Mouse (Mus musculus): ENCODE measurements around the gene Srgap1. TPM values are rescaled to one million over a fixed set of nuclear protein-coding genes. Genes with fewer than 3 reads are reported as not detected.

Gene Srgap1
- polyA plus RNA-seq, 1 experiment: 16.2 TPM

- Histone ChIP-seq H3K4me1 (ENCODE audit: control insufficient read depth, insufficient read depth, low read length) (no peaks in the 10 kb centered on the region; the same call in 1 of the 2 replicates), H3K4me3 (ENCODE audit: insufficient read depth, low read length) (no peak overlapping the region), H3K27ac (ENCODE audit: insufficient read depth, low read length) (no peak overlapping the region)
- TF ChIP-seq POLR2A (IDR thresholded peaks at IDR 0.05; ENCODE audit: low read depth, low read length) (no peak), CTCF (IDR thresholded peaks at IDR 0.05; ENCODE audit: borderline replicate concordance, insufficient read depth, low read length) (no peak)
Observed at GRCm38 (mm10) chr10:121975330-121975729, 71.8 kb downstream of the Srgap1 start.

- Histone ChIP-seq H3K27ac (ENCODE audit: insufficient read depth, low read length) (no peak overlapping the region), H3K4me1 (ENCODE audit: control insufficient read depth, insufficient read depth, low read length) (no peaks in the 10 kb centered on the region; the same call in 1 of the 2 replicates), H3K4me3 (ENCODE audit: insufficient read depth, low read length) (no peak overlapping the region)
- TF ChIP-seq POLR2A (IDR thresholded peaks at IDR 0.05; ENCODE audit: low read depth, low read length) (no peak), CTCF (IDR thresholded peaks at IDR 0.05; ENCODE audit: borderline replicate concordance, insufficient read depth, low read length) (no peak)
Observed at GRCm38 (mm10) chr10:121974591-121974990, 72.5 kb downstream of the Srgap1 start.

- Histone ChIP-seq H3K4me1 (ENCODE audit: control insufficient read depth, insufficient read depth, low read length) (no peaks in the 10 kb centered on the region), H3K27ac (ENCODE audit: insufficient read depth, low read length) (no peak overlapping the region), H3K4me3 (ENCODE audit: insufficient read depth, low read length) (no peak overlapping the region)
- TF ChIP-seq CTCF (IDR thresholded peaks at IDR 0.05; ENCODE audit: borderline replicate concordance, insufficient read depth, low read length): no peak
- TF ChIP-seq POLR2A (IDR thresholded peaks at IDR 0.05; ENCODE audit: low read depth, low read length): no peak
Observed at GRCm38 (mm10) chr10:121973281-121973680, 73.8 kb downstream of the Srgap1 start.

- no peak overlapping the region for H3K27ac ChIP-seq (ENCODE audit: insufficient read depth, low read length)
- no peak overlapping the region for H3K4me3 ChIP-seq (ENCODE audit: insufficient read depth, low read length)
- H3K4me1 ChIP-seq (ENCODE audit: control insufficient read depth, insufficient read depth, low read length): no peaks in the 10 kb centered on the region
- no peak for TF ChIP-seq POLR2A (IDR thresholded peaks at IDR 0.05; ENCODE audit: low read depth, low read length)
- TF ChIP-seq CTCF (IDR thresholded peaks at IDR 0.05; ENCODE audit: borderline replicate concordance, insufficient read depth, low read length): no peak
Observed at GRCm38 (mm10) chr10:121972249-121972892, 74.7 kb downstream of the Srgap1 start.

GRCm38 (mm10) chr10:121971658-121972057 lies 75.5 kb downstream of the Srgap1 start:
- no peak overlapping the region for H3K4me3 ChIP-seq (ENCODE audit: insufficient read depth, low read length)
- H3K27ac ChIP-seq (ENCODE audit: insufficient read depth, low read length): no peak overlapping the region
- TF ChIP-seq POLR2A (IDR thresholded peaks at IDR 0.05; ENCODE audit: low read depth, low read length) (no peak), CTCF (IDR thresholded peaks at IDR 0.05; ENCODE audit: borderline replicate concordance, insufficient read depth, low read length) (no peak)
- no peaks in the 10 kb centered on the region for H3K4me1 ChIP-seq (ENCODE audit: control insufficient read depth, insufficient read depth, low read length)

GRCm38 (mm10) chr10:121970912-121971311 lies 76.2 kb downstream of the Srgap1 start:
- Histone ChIP-seq H3K4me3 (ENCODE audit: insufficient read depth, low read length) (no peak overlapping the region), H3K27ac (ENCODE audit: insufficient read depth, low read length) (no peak overlapping the region), H3K4me1 (ENCODE audit: control insufficient read depth, insufficient read depth, low read length) (no peaks in the 10 kb centered on the region)
- no peak for TF ChIP-seq POLR2A (IDR thresholded peaks at IDR 0.05; ENCODE audit: low read depth, low read length)
- TF ChIP-seq CTCF (IDR thresholded peaks at IDR 0.05; ENCODE audit: borderline replicate concordance, insufficient read depth, low read length): no peak

GRCm38 (mm10) chr10:121964114-121964513 lies 83.0 kb downstream of the Srgap1 start:
- Histone ChIP-seq H3K4me1 (ENCODE audit: control insufficient read depth, insufficient read depth, low read length) (peaks cover 6% of the 10 kb centered on the region), H3K4me3 (ENCODE audit: insufficient read depth, low read length) (no peak overlapping the region), H3K27ac (ENCODE audit: insufficient read depth, low read length) (no peak overlapping the region)
- no peak for TF ChIP-seq POLR2A (IDR thresholded peaks at IDR 0.05; ENCODE audit: low read depth, low read length)
- TF ChIP-seq CTCF (IDR thresholded peaks at IDR 0.05; ENCODE audit: borderline replicate concordance, insufficient read depth, low read length): no peak

GRCm38 (mm10) chr10:121962053-121962452 lies 85.1 kb downstream of the Srgap1 start:
- Histone ChIP-seq H3K27ac (ENCODE audit: insufficient read depth, low read length) (no peak overlapping the region), H3K4me1 (ENCODE audit: control insufficient read depth, insufficient read depth, low read length) (peaks cover 6% of the 10 kb centered on the region), H3K4me3 (ENCODE audit: insufficient read depth, low read length) (no peak overlapping the region)
- TF ChIP-seq CTCF (IDR thresholded peaks at IDR 0.05; ENCODE audit: borderline replicate concordance, insufficient read depth, low read length) (no peak), POLR2A (IDR thresholded peaks at IDR 0.05; ENCODE audit: low read depth, low read length) (no peak)

- no peak for TF ChIP-seq POLR2A (IDR thresholded peaks at IDR 0.05; ENCODE audit: low read depth, low read length)
- TF ChIP-seq CTCF (IDR thresholded peaks at IDR 0.05; ENCODE audit: borderline replicate concordance, insufficient read depth, low read length): no peak
- no peak overlapping the region for H3K4me3 ChIP-seq (ENCODE audit: insufficient read depth, low read length)
- H3K4me1 ChIP-seq (ENCODE audit: control insufficient read depth, insufficient read depth, low read length): peaks cover 6% of the 10 kb centered on the region
- H3K27ac ChIP-seq (ENCODE audit: insufficient read depth, low read length): peak overlapping the region; percentile 55; the same call in 1 of the 2 replicates
Observed at GRCm38 (mm10) chr10:121961121-121961893, 85.8 kb downstream of the Srgap1 start.

- TF ChIP-seq CTCF (IDR thresholded peaks at IDR 0.05; ENCODE audit: borderline replicate concordance, insufficient read depth, low read length) (no peak), POLR2A (IDR thresholded peaks at IDR 0.05; ENCODE audit: low read depth, low read length) (no peak)
- Histone ChIP-seq H3K4me3 (ENCODE audit: insufficient read depth, low read length) (no peak overlapping the region), H3K27ac (ENCODE audit: insufficient read depth, low read length) (no peak overlapping the region), H3K4me1 (ENCODE audit: control insufficient read depth, insufficient read depth, low read length) (peaks cover 6% of the 10 kb centered on the region)
Observed at GRCm38 (mm10) chr10:121958741-121959140, 88.4 kb downstream of the Srgap1 start.
